ENCODE assay signal across 7 mouse cellular contexts in the genomic region with DNA sequence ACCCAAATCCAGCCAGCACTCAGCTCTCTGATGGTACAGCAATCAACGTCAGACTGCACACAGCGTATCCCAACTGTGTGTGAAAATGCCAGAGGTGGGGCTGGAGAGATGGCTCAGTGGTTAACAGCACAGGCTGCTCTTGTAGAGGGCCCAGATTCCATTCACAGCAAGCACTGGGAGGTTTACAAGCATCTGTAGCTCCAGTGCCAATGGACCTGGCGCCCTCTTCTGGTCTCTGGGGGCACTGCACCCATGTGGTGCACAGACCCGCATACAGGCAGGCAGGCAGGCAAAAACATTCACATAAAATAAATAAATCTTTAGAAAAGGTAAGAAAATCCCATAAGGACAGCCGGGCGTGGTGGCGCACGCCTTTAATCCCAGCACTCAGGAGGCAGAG. TPM values are rescaled to one million over a fixed set of nuclear protein-coding genes. Genes with fewer than 3 reads are reported as not detected.
A peak's percentile ranks its signal among the peaks of the same experiment; 100 is the strongest.
DNase-seq lines count a peak whose midpoint lies in the region; ATAC-seq and TF ChIP-seq lines count a peak whose summit lies in the region.

No protein-coding gene starts in this region.

- H3K4me2 ChIP-seq in kidney, postnatal 0 days (ENCODE audit: low read length) = no peak overlapping the region

- peak; percentile 40 for DNase-seq in kidney, postnatal 0 days (ENCODE audit: low spot score)
- no peak for DNase-seq in kidney, adult 18-20 months
- peak; percentile 88 for DNase-seq in ES-E14 (ENCODE audit: low read depth, low spot score)
- DNase-seq in c-Kit-positive CD71-positive TER-119-positive erythroid progenitor cells, embryonic 14.5 days (ENCODE audit: low spot score) = peak; percentile 46
- no peak for DNase-seq in frontal cortex, postnatal 36 days (ENCODE audit: low spot score in 2 of 2)
- DNase-seq in cerebellum, adult 8-10 months = no peak

- ATAC-seq in kidney, postnatal 0 days (replicated peaks; ENCODE audit: low FRiP score, low read depth) = no peak
- peak; percentile 76 for ATAC-seq in megakaryocyte, adult 5-6 weeks (ENCODE audit: poor library complexity, severe bottlenecking)

- in situ Hi-C loops in ES-E14 (cut with MboI; ENCODE audit: low sequenced_read_pairs in 2 of 2, unreplicated experiment in 2 of 2) = no loop called here

- peaks cover 8% of the 10 kb centered on the region for H3K4me1 ChIP-seq in kidney, postnatal 0 days (replicated peaks; ENCODE audit: insufficient read depth, low read length)
- H3K4me1 ChIP-seq in ES-E14 (ENCODE audit: control insufficient read depth in 2 of 2, insufficient read depth in 2 of 2, low read length in 2 of 2, poor library complexity in 1 of 2) = peaks cover 6 to 20% of the 10 kb centered on the region in 2 experiments; a peak in 3 of 4 replicates

- WGBS in kidney, postnatal 0 days = 58% methylated on average over 8 of the region's 8 CpGs

- H3K36me3 ChIP-seq in kidney, postnatal 0 days (ENCODE audit: insufficient read depth, low read length) = no peaks in the 10 kb centered on the region
- 0 out of 2 replicates have a peak, but pooled peaks cover 5% of the 10 kb centered on the region for H3K36me3 ChIP-seq in ES-E14 (ENCODE audit: control insufficient read depth, insufficient read depth, low read length, poor library complexity, severe bottlenecking)

- TF ChIP-seq CTCF in kidney, postnatal 0 days (IDR thresholded peaks at IDR 0.05; ENCODE audit: low read depth) = peak; percentile 60

- no peak overlapping the region for H3K27ac ChIP-seq in kidney, postnatal 0 days
- H3K27ac ChIP-seq in ES-E14 (ENCODE audit: insufficient read depth, low read depth, low read length, poor library complexity, severe bottlenecking) = peak overlapping the region; percentile 80

- H3K9me3 ChIP-seq in kidney, postnatal 0 days (replicated peaks; ENCODE audit: low read length) = no peaks in the 10 kb centered on the region
- H3K9me3 ChIP-seq in ES-E14 (ENCODE audit: control insufficient read depth, insufficient read depth, low read depth, low read length) = no peaks in the 10 kb centered on the region

- no peaks in the 10 kb centered on the region for H3K27me3 ChIP-seq in kidney, postnatal 0 days (ENCODE audit: insufficient read depth, low read length)

- H3K9ac ChIP-seq in kidney, postnatal 0 days (ENCODE audit: low read depth, low read length) = no peak overlapping the region
- H3K9ac ChIP-seq in ES-E14 (ENCODE audit: insufficient read depth, low read depth, low read length, poor library complexity, severe bottlenecking) = no peak overlapping the region

- H3K4me3 ChIP-seq in kidney, postnatal 0 days (replicated peaks; ENCODE audit: low read depth, low read length) = no peak overlapping the region
- H3K4me3 ChIP-seq in ES-E14 (ENCODE audit: insufficient read depth in 1 of 2, low read depth in 1 of 2, low read length in 2 of 2, poor library complexity in 1 of 2, severe bottlenecking in 1 of 2) = no peak overlapping the region

TF ChIP-seq in ES-E14, 5 proteins besides CTCF, POLR2A, EP300 and RAD21:
- TF ChIP-seq MAFK (IDR thresholded peaks at IDR 0.05; ENCODE audit: insufficient read depth, low read depth, low read length) (no peak), CHD2 (IDR thresholded peaks at IDR 0.05; ENCODE audit: low read depth, low read length) (no peak), ZC3H11A (IDR thresholded peaks at IDR 0.05; ENCODE audit: borderline replicate concordance, low read depth, low read length) (peak; percentile 92), ZNF384 (IDR thresholded peaks at IDR 0.05; ENCODE audit: low read depth, low read length) (no peak), HCFC1 (IDR thresholded peaks at IDR 0.05; ENCODE audit: borderline replicate concordance, insufficient read depth, low read length) (0 out of 2 replicates have a peak, but pooled peaks have one; percentile 48)

RNA-seq across cellular contexts. Expression of gene Gm36210, which starts 5.1 kb away (rescaled TPM):
- not detected in 2 replicates for polyA plus RNA-seq in kidney, postnatal 0 days (2015; fragmentation: Nextera tagmentation; extraction: Ambion mirVana)
- total RNA-seq in ES-E14 (2012; rRNA removed) = 1.6 and 2.2 TPM in 2 replicates
- total RNA-seq in megakaryocyte, adult 5-6 weeks (2015) = not detected in 2 replicates
- not detected in 2 replicates for total RNA-seq in megakaryocyte, adult 5-6 weeks (2017)

RNA-seq across cellular contexts. Expression of gene Zfp628, which starts 13.8 kb away (rescaled TPM):
- 3.5 and 3.9 TPM in 2 replicates for polyA plus RNA-seq in kidney, postnatal 0 days (2015; fragmentation: Nextera tagmentation; extraction: Ambion mirVana)
- 4.0 and 4.3 TPM in 2 replicates for total RNA-seq in ES-E14 (2012; rRNA removed)
- total RNA-seq in megakaryocyte, adult 5-6 weeks (2015) = 6.7 and 7.3 TPM in 2 replicates
- total RNA-seq in megakaryocyte, adult 5-6 weeks (2017) = 1.9 and 3.0 TPM in 2 replicates

RNA-seq across cellular contexts. Expression of gene Nat14, which starts 20.7 kb away (rescaled TPM):
- polyA plus RNA-seq in kidney, postnatal 0 days (2015; fragmentation: Nextera tagmentation; extraction: Ambion mirVana) = 2.1 and 2.6 TPM in 2 replicates
- 1.2 and 1.7 TPM in 2 replicates for total RNA-seq in ES-E14 (2012; rRNA removed)
- 0.13 and 0.82 TPM in 2 replicates for total RNA-seq in megakaryocyte, adult 5-6 weeks (2015)
- total RNA-seq in megakaryocyte, adult 5-6 weeks (2017) = 0.11 and 1.1 TPM in 2 replicates

RNA-seq across cellular contexts. Expression of gene Isoc2a, which starts 24.2 kb away (rescaled TPM):
- 0.72 and 0.77 TPM in 2 replicates for polyA plus RNA-seq in kidney, postnatal 0 days (2015; fragmentation: Nextera tagmentation; extraction: Ambion mirVana)
- total RNA-seq in ES-E14 (2012; rRNA removed) = 13.0 and 16.1 TPM in 2 replicates
- 2.3 and 3.0 TPM in 2 replicates for total RNA-seq in megakaryocyte, adult 5-6 weeks (2015)
- total RNA-seq in megakaryocyte, adult 5-6 weeks (2017) = 5.0 TPM in 2 replicates

RNA-seq across cellular contexts. Expression of gene Ssc5d, which starts 24.4 kb away (rescaled TPM):
- 0.91 and 1.1 TPM in 2 replicates for polyA plus RNA-seq in kidney, postnatal 0 days (2015; fragmentation: Nextera tagmentation; extraction: Ambion mirVana)
- total RNA-seq in ES-E14 (2012; rRNA removed) = 0.94 and 1.3 TPM in 2 replicates
- total RNA-seq in megakaryocyte, adult 5-6 weeks (2015) = not detected in 2 replicates
- 0.04 TPM in 1 of 2 replicates, not detected in the other for total RNA-seq in megakaryocyte, adult 5-6 weeks (2017)

Comparison
In these comparisons a context has a peak if more than half of its experiments do, and no peak if none do; other contexts are left out.
1. DNase-seq: peak in kidney, postnatal 0 days (single experiment), ES-E14 (single experiment) and c-Kit-positive CD71-positive TER-119-positive erythroid progenitor cells, embryonic 14.5 days (single experiment); none in kidney, adult 18-20 months (single experiment), frontal cortex, postnatal 36 days (0 of 2) and cerebellum, adult 8-10 months (single experiment).